Mouse (Mus musculus) liver, embryonic 12.5 days (tissue): Measurements from ENCODE around the gene Ezh1. TPM values are rescaled to one million over a fixed set of nuclear protein-coding genes. Genes with fewer than 3 reads are reported as not detected.

ENCODE experiments used
- ATAC-seq: fragments of 200-750 bp; cut with Nextera tagmentation; 2 replicates; pipeline ENCODE4 v1.8.0; 2017; ENCODE audit warnings: moderate number of reproducible peaks, mild to moderate bottlenecking, moderate library complexity
- H3K27ac ChIP-seq: fragments of 300-500 bp; sonication (generic); 2 replicates; pipeline ENCODE4 v1.5.1; 2016; ENCODE audit warnings: mild to moderate bottlenecking
- H3K27me3 ChIP-seq: fragments of 300-500 bp; sonication (generic); replicated peaks from 2 replicates; pipeline ENCODE4 v1.6.1; 2016; ENCODE audit warnings: mild to moderate bottlenecking, moderate library complexity
- H3K36me3 ChIP-seq: fragments of 300-500 bp; sonication (generic); 2 replicates; pipeline ENCODE4 v1.6.1; 2016; ENCODE audit warnings: mild to moderate bottlenecking, moderate library complexity
- H3K4me1 ChIP-seq: fragments of 300-500 bp; sonication (generic); 2 replicates; pipeline ENCODE4 v1.6.1; 2016
- H3K4me2 ChIP-seq: fragments of 300-500 bp; sonication (generic); 2 replicates; pipeline ENCODE4 v1.6.1; 2016; ENCODE audit warnings: mild to moderate bottlenecking, moderate library complexity
- H3K4me3 ChIP-seq: fragments of 300-500 bp; sonication (generic); 2 replicates; pipeline ENCODE4 v1.5.1; 2016; ENCODE audit warnings: mild to moderate bottlenecking, moderate library complexity
- H3K9ac ChIP-seq: fragments of 300-500 bp; sonication (generic); 2 replicates; pipeline ENCODE4 v1.6.1; 2016; ENCODE audit warnings: mild to moderate bottlenecking, moderate library complexity
- H3K9me3 ChIP-seq: fragments of 300-500 bp; sonication (generic); replicated peaks from 2 replicates; pipeline ENCODE4 v1.6.1; 2016; ENCODE audit warnings: mild to moderate bottlenecking, moderate library complexity
- WGBS: fragments of 180-500 bp; shearing (Covaris S2); methylation state at CpG from one replicate; pipeline ENCODE4 v1.1.7; 2016; ENCODE audit not compliant: insufficient replicate concordance; 5-methylcytosine and 5-hydroxymethylcytosine counted together
- polyA plus RNA-seq: library from polyadenylated mRNA; unstranded; fragments of >200 nt; fragmentation: Nextera tagmentation; extraction: Ambion mirVana; gene quantifications from 2 replicates; pipeline ENCODE4 v1.2.1, GENCODE M21; 2016

The Ezh1 gene
- polyA plus RNA-seq, 1 experiment from 2014 or later: 9.8 TPM

DNA sequence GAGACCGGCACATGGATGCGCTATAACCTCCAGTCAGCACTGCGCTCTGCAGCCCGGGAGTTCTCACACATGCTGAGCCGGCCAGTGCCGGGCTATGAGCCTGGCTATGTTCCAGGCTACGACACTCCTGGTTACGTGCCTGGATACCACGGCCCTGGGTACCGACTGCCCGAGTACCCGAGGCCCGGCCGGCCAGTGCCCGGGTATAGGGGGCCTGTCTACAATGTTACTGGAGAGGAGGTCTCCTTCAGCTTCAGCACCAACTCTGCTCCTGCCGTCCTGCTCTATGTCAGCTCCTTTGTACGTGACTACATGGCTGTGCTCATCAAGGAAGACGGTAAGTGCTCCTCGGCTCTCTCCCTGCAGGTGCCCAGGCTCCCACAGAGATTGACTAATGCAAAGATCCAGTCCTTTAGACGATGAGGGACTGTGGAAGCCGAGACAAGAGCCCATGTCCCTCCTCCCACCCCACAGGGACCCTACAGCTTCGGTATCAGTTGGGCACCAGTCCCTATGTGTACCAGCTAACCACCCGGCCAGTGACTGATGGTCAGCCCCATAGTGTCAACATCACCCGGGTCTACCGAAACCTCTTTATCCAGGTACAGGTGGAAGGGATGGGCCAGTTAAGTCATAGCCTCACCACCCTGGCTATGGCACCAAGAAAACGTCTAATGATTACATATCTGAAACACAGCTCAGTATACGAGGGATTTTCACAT, 39.6 kb downstream of the Ezh1 start:
- H3K27me3 ChIP-seq: peaks cover 34% of the 10 kb centered on the region
- ATAC-seq: no peak
- WGBS: 90% methylated on average over 27 of the region's 27 CpGs

DNA sequence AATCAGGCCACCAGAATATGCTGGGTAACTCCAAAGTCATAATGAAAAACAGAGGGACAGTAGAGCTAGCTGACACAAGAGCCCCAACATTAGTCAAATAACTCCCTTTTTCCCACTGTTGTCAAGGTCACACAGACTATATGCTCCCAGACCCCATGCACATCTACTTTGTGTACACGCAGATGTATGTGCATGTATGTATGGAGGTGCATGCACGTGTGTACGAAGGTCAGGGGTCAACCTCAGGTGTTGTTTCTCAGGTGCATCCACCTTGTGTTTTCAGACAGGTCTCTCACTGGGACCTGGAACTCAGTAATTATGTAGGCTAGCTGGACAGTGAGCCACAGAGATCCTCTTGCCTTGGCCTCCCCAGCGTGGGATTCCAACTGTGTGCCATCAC, 40.8 kb downstream of the Ezh1 start:
- H3K27ac ChIP-seq: no peak overlapping the region
- ATAC-seq: no peak
- peaks cover 31% of the 10 kb centered on the region for H3K4me1 ChIP-seq
- no peaks in the 10 kb centered on the region for H3K36me3 ChIP-seq
- H3K4me3 ChIP-seq: no peak overlapping the region
- 76% methylated on average over 4 of the region's 4 CpGs for WGBS
- peaks cover 44% of the 10 kb centered on the region for H3K27me3 ChIP-seq
- no peak overlapping the region for H3K9ac ChIP-seq
- H3K9me3 ChIP-seq: no peaks in the 10 kb centered on the region
- H3K4me2 ChIP-seq: no peak overlapping the region

More for the DNA sequence above, 39.6 kb downstream of the Ezh1 start:
- no peak overlapping the region for H3K9ac ChIP-seq
- H3K4me3 ChIP-seq: no peak overlapping the region
- no peak overlapping the region for H3K4me2 ChIP-seq
- no peaks in the 10 kb centered on the region for H3K9me3 ChIP-seq
- no peak overlapping the region for H3K27ac ChIP-seq
- H3K36me3 ChIP-seq: no peaks in the 10 kb centered on the region; the same call in 1 of the 2 replicates
- H3K4me1 ChIP-seq: peaks cover 40% of the 10 kb centered on the region

DNA sequence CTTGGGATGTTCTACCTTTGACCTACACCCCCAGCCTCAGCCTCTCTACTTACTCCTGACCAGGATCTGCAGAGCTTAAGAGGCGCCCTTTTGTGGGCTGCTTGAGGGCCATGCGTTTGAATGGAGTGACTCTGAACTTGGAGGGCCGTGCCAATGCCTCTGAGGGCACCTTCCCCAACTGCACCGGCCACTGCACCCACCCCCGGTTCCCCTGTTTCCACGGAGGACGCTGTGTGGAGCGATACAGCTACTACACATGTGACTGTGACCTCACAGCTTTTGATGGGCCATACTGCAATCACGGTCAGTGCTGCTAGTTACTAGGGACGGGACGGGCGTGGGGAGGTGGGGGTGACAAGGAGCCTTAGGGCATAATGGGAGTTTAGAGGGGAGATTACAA, 41.3 kb downstream of the Ezh1 start:
- Histone ChIP-seq H3K4me1 (peaks cover 27% of the 10 kb centered on the region), H3K9ac (no peak overlapping the region), H3K27ac (no peak overlapping the region), H3K4me3 (no peak overlapping the region), H3K4me2 (no peak overlapping the region), H3K36me3 (no peaks in the 10 kb centered on the region), H3K27me3 (peaks cover 49% of the 10 kb centered on the region), H3K9me3 (no peaks in the 10 kb centered on the region)
- ATAC-seq: no peak
- 80% methylated on average over 12 of the region's 12 CpGs for WGBS

DNA sequence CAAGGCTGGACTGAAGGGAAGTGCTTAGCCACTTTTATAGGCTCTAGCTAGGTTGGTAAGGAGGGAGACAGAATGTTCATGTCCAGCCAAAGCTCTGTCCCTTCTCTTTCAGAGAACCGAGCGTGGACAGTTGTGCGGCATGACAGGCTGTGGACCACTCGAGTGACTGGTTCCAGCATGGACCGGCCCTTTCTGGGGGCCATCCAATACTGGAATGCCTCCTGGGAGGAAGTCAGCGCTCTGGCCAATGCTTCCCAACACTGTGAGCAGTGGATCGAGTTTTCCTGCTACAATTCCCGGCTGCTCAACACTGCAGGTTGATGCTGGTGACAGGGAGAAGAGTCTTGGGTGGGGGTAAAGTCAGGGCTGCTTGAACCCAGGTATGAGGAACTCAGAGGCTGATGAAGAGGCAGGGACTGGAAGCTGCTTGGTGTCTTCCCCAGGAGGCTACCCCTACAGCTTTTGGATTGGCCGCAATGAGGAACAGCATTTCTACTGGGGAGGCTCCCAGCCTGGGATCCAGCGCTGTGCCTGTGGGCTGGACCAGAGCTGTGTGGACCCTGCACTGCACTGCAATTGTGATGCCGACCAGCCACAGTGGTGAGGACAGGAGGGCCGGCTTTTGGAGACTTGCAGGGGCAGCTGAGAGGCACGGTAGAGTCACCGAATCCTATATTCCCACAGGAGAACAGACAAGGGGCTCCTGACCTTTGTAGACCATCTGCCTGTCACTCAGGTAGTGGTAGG, 43.3 kb downstream of the Ezh1 start:
- Histone ChIP-seq H3K4me3 (no peak overlapping the region), H3K4me1 (peaks cover 7% of the 10 kb centered on the region; the same call in 1 of the 2 replicates), H3K27ac (no peak overlapping the region), H3K27me3 (peaks cover 68% of the 10 kb centered on the region), H3K4me2 (no peak overlapping the region), H3K9me3 (no peaks in the 10 kb centered on the region), H3K9ac (no peak overlapping the region), H3K36me3 (no peaks in the 10 kb centered on the region)
- no peak for ATAC-seq
- 70% methylated on average over 14 of the region's 14 CpGs for WGBS

DNA sequence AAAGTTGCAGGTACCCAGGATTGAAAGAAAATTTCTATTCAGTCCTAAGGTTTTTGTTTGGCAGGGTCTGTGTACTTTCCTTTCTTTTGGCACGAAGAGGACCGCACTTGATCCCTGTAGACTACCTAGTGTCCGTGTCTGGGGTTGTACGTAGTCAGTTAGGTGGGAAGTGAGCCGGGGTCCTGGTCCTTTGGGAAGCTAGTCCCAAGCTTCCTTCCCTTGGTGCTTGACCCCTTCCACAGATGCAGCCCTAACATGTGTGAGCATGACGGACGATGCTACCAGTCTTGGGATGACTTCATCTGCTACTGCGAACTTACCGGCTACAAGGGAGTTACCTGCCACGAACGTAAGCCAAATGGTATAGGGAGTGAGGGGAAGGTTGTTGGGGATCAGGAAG, 44.3 kb downstream of the Ezh1 start:
- WGBS: 77% methylated on average over 11 of the region's 11 CpGs
- peaks cover 7% of the 10 kb centered on the region; the same call in 1 of the 2 replicates for H3K4me1 ChIP-seq
- no peak overlapping the region for H3K9ac ChIP-seq
- H3K27me3 ChIP-seq: peaks cover 78% of the 10 kb centered on the region
- H3K27ac ChIP-seq: no peak overlapping the region
- H3K4me2 ChIP-seq: no peak overlapping the region
- H3K9me3 ChIP-seq: no peaks in the 10 kb centered on the region
- ATAC-seq: no peak
- H3K36me3 ChIP-seq: no peaks in the 10 kb centered on the region
- H3K4me3 ChIP-seq: no peak overlapping the region

DNA sequence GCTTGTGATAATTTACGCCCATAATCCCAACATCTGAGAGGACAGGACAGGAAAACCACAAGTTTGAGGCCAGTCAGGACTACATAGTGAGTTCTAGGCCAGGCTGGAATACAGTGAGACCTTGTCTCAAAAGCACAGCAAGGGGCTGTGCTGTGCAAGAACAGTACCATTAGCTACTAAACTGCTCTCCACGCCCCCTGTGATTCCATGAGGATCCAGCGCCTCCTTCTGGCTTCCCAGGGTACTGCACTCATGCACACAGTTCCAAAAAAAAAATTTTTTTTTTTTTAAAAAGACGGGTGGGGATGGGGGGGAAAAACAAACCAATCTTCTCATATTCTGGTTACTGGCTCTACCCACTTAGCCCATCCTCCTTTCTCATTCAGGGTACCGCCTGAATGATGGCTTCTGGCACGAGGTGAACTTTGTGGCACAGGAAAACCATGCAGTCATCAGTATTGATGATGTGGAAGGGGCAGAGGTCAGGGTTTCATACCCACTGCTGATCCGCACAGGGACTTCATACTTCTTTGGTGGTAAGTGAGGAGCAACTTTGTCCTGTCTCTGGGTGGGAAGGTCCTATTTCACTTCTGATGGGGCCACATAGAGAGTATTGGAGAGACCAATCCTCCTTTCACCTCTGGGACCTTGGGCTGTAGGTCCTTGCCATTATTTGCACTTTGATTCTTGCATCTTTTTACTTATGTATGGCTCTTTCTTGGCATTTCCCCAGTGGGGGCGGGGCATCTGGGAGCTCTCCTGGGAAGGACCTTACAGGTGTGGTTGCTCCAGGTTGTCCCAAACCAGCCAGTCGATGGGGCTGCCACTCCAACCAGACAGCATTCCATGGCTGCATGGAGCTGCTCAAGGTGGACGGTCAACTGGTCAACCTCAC, 45.2 kb downstream of the Ezh1 start:
- Histone ChIP-seq H3K4me3 (no peak overlapping the region), H3K36me3 (no peaks in the 10 kb centered on the region), H3K4me1 (peaks cover 15% of the 10 kb centered on the region; the same call in 1 of the 2 replicates), H3K27me3 (peaks cover 87% of the 10 kb centered on the region), H3K27ac (no peak overlapping the region), H3K9ac (no peak overlapping the region), H3K9me3 (no peaks in the 10 kb centered on the region), H3K4me2 (no peak overlapping the region)
- no peak for ATAC-seq
- WGBS: 36% methylated on average over 10 of the region's 10 CpGs

DNA sequence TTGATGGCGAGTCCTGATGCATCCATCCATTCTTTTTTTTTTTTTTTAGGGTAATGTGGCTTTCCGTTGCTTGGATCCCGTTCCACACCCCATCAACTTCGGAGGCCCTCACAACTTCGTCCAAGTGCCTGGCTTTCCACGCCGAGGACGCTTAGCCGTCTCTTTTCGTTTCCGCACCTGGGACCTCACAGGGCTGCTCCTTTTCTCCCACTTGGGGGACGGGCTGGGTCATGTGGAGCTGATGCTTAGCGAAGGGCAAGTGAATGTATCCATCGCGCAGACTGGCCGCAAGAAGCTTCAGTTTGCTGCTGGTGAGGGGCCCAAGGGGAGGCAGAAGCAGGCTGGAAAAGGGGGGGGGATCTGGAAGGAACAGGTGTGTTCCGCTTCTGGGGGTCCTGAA, 46.0 kb downstream of the Ezh1 start:
- H3K9me3 ChIP-seq: no peaks in the 10 kb centered on the region
- 66% methylated on average over 17 of the region's 17 CpGs for WGBS
- H3K27me3 ChIP-seq: peaks cover 95% of the 10 kb centered on the region
- H3K27ac ChIP-seq: no peak overlapping the region
- peaks cover 21% of the 10 kb centered on the region for H3K4me1 ChIP-seq
- ATAC-seq: no peak
- no peak overlapping the region for H3K9ac ChIP-seq
- no peak overlapping the region for H3K4me3 ChIP-seq
- H3K4me2 ChIP-seq: no peak overlapping the region
- no peaks in the 10 kb centered on the region for H3K36me3 ChIP-seq

DNA sequence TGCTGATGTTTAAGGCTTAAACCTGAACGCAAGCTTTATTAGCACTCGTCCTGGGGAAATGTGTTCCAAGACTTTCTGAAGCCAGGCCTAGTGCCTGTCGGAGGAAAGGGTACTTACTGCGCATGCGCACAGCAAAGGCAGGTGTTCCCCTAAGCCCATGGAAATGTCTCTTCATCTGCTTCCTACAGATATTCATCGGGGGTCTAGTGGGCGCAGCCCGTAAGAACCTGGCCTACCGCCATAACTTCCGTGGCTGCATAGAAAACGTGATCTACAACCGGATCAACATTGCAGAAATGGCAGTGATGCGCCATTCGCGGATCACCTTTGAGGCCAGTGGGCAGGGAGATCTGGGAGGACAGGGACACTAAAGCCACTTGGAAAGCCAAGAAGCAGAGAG, 47.0 kb downstream of the Ezh1 start:
- ATAC-seq: no peak
- no peaks in the 10 kb centered on the region for H3K9me3 ChIP-seq
- H3K4me1 ChIP-seq: peaks cover 30% of the 10 kb centered on the region
- H3K27ac ChIP-seq: no peak overlapping the region
- 75% methylated on average over 15 of the region's 15 CpGs for WGBS
- no peaks in the 10 kb centered on the region for H3K36me3 ChIP-seq
- no peak overlapping the region for H3K9ac ChIP-seq
- no peak overlapping the region for H3K4me2 ChIP-seq
- peaks cover 96% of the 10 kb centered on the region for H3K27me3 ChIP-seq
- no peak overlapping the region for H3K4me3 ChIP-seq

DNA sequence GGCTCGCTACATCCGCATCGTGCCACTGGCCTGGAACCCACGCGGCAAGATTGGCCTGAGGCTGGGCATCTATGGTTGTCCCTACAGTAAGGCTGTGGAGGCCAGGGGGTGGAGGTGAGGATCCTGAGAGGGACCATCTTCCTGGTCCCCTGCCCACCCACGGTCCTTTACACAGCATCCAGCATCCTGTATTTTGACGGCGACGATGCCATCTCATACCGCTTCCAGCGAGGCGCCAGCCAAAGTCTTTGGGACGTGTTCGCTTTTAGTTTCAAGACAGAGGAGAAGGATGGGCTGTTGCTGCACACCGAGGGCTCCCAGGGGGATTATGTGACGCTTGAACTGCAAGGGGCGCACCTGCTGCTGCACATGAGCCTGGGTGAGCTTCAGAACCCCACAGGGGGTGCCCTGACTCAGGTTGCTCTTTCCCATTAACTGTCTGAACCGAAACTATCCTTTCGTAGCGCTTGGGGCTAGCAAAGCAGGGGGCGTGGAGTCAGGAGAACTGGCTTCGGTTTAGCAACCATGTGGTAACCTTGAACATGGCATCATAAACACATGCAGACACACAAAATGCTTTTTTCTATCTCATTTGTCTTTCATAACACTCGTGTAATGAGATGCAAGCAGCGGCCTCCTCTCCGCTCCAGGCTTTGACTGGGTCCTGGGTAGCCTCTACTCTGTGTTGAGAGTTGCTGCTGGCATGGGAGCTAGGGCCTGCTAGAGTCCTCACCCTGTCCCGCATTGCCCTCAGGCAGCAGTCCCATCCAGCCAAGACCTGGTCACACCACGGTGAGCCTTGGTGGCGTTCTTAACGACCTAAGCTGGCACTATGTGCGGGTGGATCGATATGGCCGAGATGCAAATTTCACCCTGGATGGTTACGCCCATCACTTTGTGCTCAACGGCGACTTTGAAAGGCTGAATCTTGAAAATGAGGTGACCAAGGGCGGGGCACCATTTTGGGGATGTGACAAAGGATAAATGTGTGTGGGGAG, 47.9 kb downstream of the Ezh1 start:
- ATAC-seq: no peak
- H3K4me2 ChIP-seq: no peak overlapping the region
- no peak overlapping the region for H3K27ac ChIP-seq
- peaks cover 96% of the 10 kb centered on the region for H3K27me3 ChIP-seq
- 55% methylated on average over 36 of the region's 36 CpGs for WGBS
- no peak overlapping the region for H3K9ac ChIP-seq
- H3K36me3 ChIP-seq: no peaks in the 10 kb centered on the region
- H3K4me1 ChIP-seq: peaks cover 39% of the 10 kb centered on the region
- H3K9me3 ChIP-seq: no peaks in the 10 kb centered on the region
- no peak overlapping the region for H3K4me3 ChIP-seq

DNA sequence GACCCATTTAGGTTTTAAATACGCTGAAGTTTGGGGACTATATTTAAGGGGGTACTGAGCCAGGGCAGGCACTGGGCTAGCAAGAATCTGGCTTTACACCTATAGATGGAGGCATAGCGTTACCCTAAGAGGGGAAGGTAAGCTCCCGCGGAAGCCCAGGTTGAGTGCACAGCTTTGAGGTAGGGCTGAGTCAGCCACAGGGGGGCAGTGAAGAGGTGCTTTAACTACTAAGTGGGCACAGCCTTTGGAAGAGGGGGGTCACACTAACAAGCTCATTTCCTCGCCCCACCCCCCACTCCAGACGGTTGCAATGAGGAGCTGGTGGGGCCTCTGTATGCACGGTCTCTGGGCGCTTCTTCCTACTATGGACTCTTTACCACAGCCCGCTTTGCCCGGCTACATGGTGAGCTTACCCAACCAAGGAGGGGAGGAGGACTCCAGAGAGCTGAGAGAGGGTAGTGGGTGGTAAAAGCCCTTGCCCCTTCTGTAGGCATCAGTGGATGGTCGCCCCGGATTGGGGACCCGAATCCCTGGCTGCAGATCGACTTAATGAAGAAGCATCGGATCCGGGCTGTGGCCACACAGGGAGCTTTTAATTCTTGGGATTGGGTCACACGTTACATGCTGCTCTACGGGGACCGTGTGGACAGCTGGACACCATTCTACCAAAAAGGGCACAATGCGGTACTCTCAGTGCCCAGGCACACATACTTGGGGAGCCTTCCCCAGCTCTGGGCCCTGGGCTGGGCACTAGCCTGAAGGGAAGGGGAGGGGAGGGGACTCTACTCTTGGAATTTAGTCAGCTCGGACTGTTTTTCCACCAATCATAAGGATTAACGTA, 49.1 kb downstream of the Ezh1 start:
- peaks cover 49% of the 10 kb centered on the region for H3K4me1 ChIP-seq
- H3K36me3 ChIP-seq: no peaks in the 10 kb centered on the region
- no peaks in the 10 kb centered on the region for H3K9me3 ChIP-seq
- no peak overlapping the region for H3K9ac ChIP-seq
- ATAC-seq: 0 out of 2 replicates have a peak, but pooled peaks have one; percentile 23
- H3K4me2 ChIP-seq: no peak overlapping the region
- peaks cover 96% of the 10 kb centered on the region for H3K27me3 ChIP-seq
- no peak overlapping the region for H3K27ac ChIP-seq
- H3K4me3 ChIP-seq: no peak overlapping the region
- WGBS: 35% methylated on average over 22 of the region's 22 CpGs
